ENCODE assay signal across 35 mouse cellular contexts in genomic region chr7:94532520-94532919, GRCm38 (mm10).
"Had no signal": no experiment of that assay in that cellular context is flagged by ENCODE, and none has a peak within 500 bp of the region (broad histone marks: within the 10 kb centered on the region; RNA-seq: fewer than 3 reads in every experiment).

No protein-coding gene starts in this region.

- H3K4me3 ChIP-seq: heart, embryonic 10.5 days; heart, embryonic 12.5 days; heart, embryonic 13.5 days; heart, embryonic 15.5 days; hindbrain, embryonic 10.5 days; hindbrain, embryonic 12.5 days; hindbrain, embryonic 13.5 days; hindbrain, embryonic 15.5 days; intestine, embryonic 15.5 days; kidney, embryonic 15.5 days; layer of hippocampus, adult 2 months had no signal

- ATAC-seq: hindbrain, embryonic 16.5 days; hindbrain, postnatal 0 days; inflammation-experienced regulatory T-cells, adult 6 months; intestine, embryonic 15.5 days; intestine, embryonic 16.5 days; intestine, postnatal 0 days had no signal

- H3K27me3 ChIP-seq: heart, embryonic 12.5 days; heart, embryonic 13.5 days; heart, embryonic 15.5 days; hindbrain, embryonic 12.5 days; hindbrain, embryonic 13.5 days; hindbrain, embryonic 15.5 days; intestine, embryonic 15.5 days; kidney, embryonic 15.5 days had no signal

- DNase-seq: heart, postnatal 10 days; heart, postnatal 14 days; heart, postnatal 36 days; heart, postnatal 4 days; kidney, adult 11 months; kidney, adult 18-20 months; kidney, adult 2 months; kidney, adult 8-10 months; kidney, adult 9 months; kidney, postnatal 10 days; kidney, postnatal 14 days; kidney, postnatal 25 days; kidney, postnatal 36 days; kidney, postnatal 4 days; layer of hippocampus, adult 9-11 months; layer of hippocampus, postnatal 36 days had no signal

- H3K4me1 ChIP-seq: heart, embryonic 10.5 days; heart, embryonic 12.5 days; heart, embryonic 13.5 days; heart, embryonic 15.5 days; hindbrain, embryonic 10.5 days; hindbrain, embryonic 12.5 days; hindbrain, embryonic 13.5 days; hindbrain, embryonic 15.5 days; intestine, embryonic 15.5 days; kidney, embryonic 15.5 days had no signal

- H3K4me2 ChIP-seq: heart, embryonic 11.5 days; heart, embryonic 12.5 days; heart, embryonic 13.5 days; heart, embryonic 15.5 days; hindbrain, embryonic 12.5 days; hindbrain, embryonic 13.5 days; hindbrain, embryonic 14.5 days; hindbrain, embryonic 15.5 days; intestine, embryonic 15.5 days; kidney, embryonic 15.5 days had no signal

- H3K27ac ChIP-seq: heart, embryonic 10.5 days; heart, embryonic 13.5 days; heart, embryonic 15.5 days; hindbrain, embryonic 10.5 days; hindbrain, embryonic 12.5 days; hindbrain, embryonic 13.5 days; hindbrain, embryonic 14.5 days; hindbrain, embryonic 15.5 days; hindbrain, postnatal 0 days; intestine, embryonic 15.5 days; kidney, embryonic 15.5 days; kidney, postnatal 0 days; layer of hippocampus, adult 2 months had no signal

- H3K9me3 ChIP-seq: heart, embryonic 15.5 days; hindbrain, embryonic 10.5 days; hindbrain, embryonic 12.5 days; hindbrain, embryonic 13.5 days; hindbrain, embryonic 15.5 days; intestine, embryonic 15.5 days; kidney, embryonic 15.5 days had no signal

- H3K36me3 ChIP-seq: heart, embryonic 10.5 days; heart, embryonic 12.5 days; heart, embryonic 13.5 days; heart, embryonic 15.5 days; hindbrain, embryonic 10.5 days; hindbrain, embryonic 12.5 days; hindbrain, embryonic 13.5 days; hindbrain, embryonic 15.5 days; intestine, embryonic 15.5 days; kidney, embryonic 15.5 days had no signal

- H3K9ac ChIP-seq: heart, embryonic 12.5 days; heart, embryonic 13.5 days; heart, embryonic 15.5 days; hindbrain, embryonic 12.5 days; hindbrain, embryonic 13.5 days; hindbrain, embryonic 14.5 days; hindbrain, embryonic 15.5 days; intestine, embryonic 15.5 days; kidney, embryonic 15.5 days had no signal
